Mouse (Mus musculus) adrenal gland, adult 8-10 months (tissue): Measurements from ENCODE around the gene Mfap2. TPM values are rescaled to one million over a fixed set of nuclear protein-coding genes. Genes with fewer than 3 reads are reported as not detected.

Experiments used
- DNase-seq: peaks from one replicate; pipeline ENCODE4 v3.0.0; 2022
- total RNA-seq, 4 experiments: library from RNA; stranded (reverse); gene quantifications; 2 replicates each; pipeline ENCODE4 v1.2.4; 2022

Mfap2 gene
- total RNA-seq, 4 experiments from 2014 or later = 9.1 to 12.3 (median 10.3) TPM

- DNase-seq = no peak
These were observed 20.5 kb downstream of the Mfap2 start for GRCm38 (mm10) chr4:141030541-141031206.

GRCm38 (mm10) chr4:141031733-141032132, 21.5 kb downstream of the Mfap2 start:
- peak; percentile 77 for DNase-seq

- DNase-seq = peak; percentile 44
These were observed 23.7 kb downstream of the Mfap2 start for GRCm38 (mm10) chr4:141033606-141034549.

- no peak for DNase-seq
These were observed 30.9 kb downstream of the Mfap2 start for GRCm38 (mm10) chr4:141041117-141041516.

GRCm38 (mm10) chr4:141044816-141045215, 34.6 kb downstream of the Mfap2 start:
- DNase-seq = no peak

- no peak for DNase-seq
These were observed 38.7 kb downstream of the Mfap2 start for GRCm38 (mm10) chr4:141048810-141049475.

- no peak for DNase-seq
These were observed 39.2 kb downstream of the Mfap2 start for GRCm38 (mm10) chr4:141049476-141049835.

GRCm38 (mm10) chr4:141052442-141052841, 42.2 kb downstream of the Mfap2 start:
- no peak for DNase-seq

- DNase-seq = no peak
These were observed 42.9 kb downstream of the Mfap2 start for GRCm38 (mm10) chr4:141053138-141053537.

- DNase-seq = no peak
These were observed 43.4 kb downstream of the Mfap2 start for GRCm38 (mm10) chr4:141053568-141054161.

- DNase-seq = no peak
These were observed 46.8 kb downstream of the Mfap2 start for GRCm38 (mm10) chr4:141056970-141057369.

GRCm38 (mm10) chr4:141058835-141059234, 48.6 kb downstream of the Mfap2 start:
- DNase-seq = no peak

GRCm38 (mm10) chr4:141059616-141060425, 49.6 kb downstream of the Mfap2 start:
- DNase-seq = no peak

GRCm38 (mm10) chr4:141060426-141061301, 50.4 kb downstream of the Mfap2 start, which contains the start of gene Crocc:
TSS of gene Crocc (minus strand) at chr4:141060550.
- peak; percentile 98 for DNase-seq

- no peak for DNase-seq
These were observed 54.0 kb downstream of the Mfap2 start for GRCm38 (mm10) chr4:141064104-141064659.

GRCm38 (mm10) chr4:141065123-141065522, 54.9 kb downstream of the Mfap2 start:
- peak; percentile 69 for DNase-seq
